Mouse (Mus musculus) gonadal fat pad, adult 2 months (tissue): ENCODE data around the gene Gm6096. TPM values are rescaled to one million over a fixed set of nuclear protein-coding genes. Genes with fewer than 3 reads are reported as not detected.

Experiments used
- DNase-seq: peaks from one replicate; pipeline ENCODE4 v3.0.0-alpha.2; 2012; ENCODE audit warnings: low read depth
- polyA plus RNA-seq: library from polyadenylated mRNA; depleted of rRNA; stranded (reverse); fragments of >200 nt; gene quantifications from 2 replicates; pipeline ENCODE4 v1.2.3, GENCODE M21; 2012

The Gm6096 gene
- polyA plus RNA-seq, 1 experiment = not detected

- DNase-seq = peak; percentile 14
Observed at GRCm38 (mm10) chr7:34234610-34235561, 16.0 kb upstream of the Gm6096 start.

DNA sequence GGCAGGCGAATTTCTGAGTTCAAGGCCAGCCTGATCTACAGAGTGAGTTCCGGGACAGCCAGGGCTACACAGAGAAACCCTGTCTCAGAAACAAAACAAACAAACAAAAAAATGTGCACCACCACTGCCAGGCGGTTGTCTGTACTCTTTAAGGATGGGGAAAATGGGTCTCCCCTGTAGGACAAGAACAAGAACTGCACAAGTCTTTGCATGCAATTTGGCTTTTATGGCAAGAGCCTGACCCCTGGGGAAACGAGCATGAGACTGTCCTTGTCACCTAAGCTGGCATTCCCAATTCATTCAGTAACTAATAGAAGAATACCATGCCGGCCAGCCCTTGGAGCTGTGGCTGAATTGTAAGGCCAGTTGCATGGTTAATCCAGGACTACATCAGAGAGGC, 15.2 kb upstream of the Gm6096 start:
- DNase-seq = no peak

DNA sequence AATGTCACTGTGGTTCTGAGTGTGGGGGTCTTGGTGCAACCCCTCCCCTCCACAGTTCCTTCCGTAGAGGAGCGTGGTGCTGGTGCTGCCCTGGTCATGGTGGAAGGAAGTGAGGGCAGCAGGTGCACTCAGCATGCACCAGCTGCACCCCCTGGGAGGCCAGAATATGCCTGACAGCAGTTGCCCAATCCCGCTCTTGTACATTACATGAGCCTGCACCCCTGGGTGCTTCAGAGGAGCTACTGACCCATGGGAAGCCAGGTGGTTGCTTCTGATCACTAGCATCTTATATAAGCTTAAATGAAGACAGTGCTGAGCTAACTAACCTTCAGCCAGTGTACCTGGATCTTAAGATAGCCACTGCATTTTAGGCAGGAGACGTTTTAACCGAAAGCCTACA, 12.8 kb upstream of the Gm6096 start:
- no peak for DNase-seq

- no peak for DNase-seq
Observed at GRCm38 (mm10) chr7:34242176-34242575, 8.7 kb upstream of the Gm6096 start.

- DNase-seq = no peak
Observed at GRCm38 (mm10) chr7:34246870-34247499, 3.9 kb upstream of the Gm6096 start.

GRCm38 (mm10) chr7:34252030-34252429, 1.2 kb downstream of the Gm6096 start:
- no peak for DNase-seq

DNA sequence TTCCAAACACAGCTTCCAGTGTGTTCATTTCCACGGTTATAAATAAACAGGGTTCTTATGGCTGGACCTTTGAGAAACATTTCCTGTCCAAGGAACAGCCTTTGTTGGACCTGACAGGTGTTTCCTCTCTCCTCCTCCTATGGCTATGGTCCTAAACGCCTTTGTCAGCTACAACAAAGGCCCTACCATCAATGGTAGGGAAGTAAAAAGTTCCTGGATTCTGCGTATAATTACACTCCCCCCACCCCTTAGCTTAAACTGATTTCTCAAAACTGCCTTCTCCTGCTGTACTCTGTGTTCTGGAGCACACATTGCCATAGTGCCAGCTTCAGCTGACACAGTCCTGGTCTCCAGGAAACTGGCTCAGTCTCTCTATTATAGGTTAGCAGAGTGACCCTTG, 4.3 kb downstream of the Gm6096 start:
- DNase-seq = no peak

DNA sequence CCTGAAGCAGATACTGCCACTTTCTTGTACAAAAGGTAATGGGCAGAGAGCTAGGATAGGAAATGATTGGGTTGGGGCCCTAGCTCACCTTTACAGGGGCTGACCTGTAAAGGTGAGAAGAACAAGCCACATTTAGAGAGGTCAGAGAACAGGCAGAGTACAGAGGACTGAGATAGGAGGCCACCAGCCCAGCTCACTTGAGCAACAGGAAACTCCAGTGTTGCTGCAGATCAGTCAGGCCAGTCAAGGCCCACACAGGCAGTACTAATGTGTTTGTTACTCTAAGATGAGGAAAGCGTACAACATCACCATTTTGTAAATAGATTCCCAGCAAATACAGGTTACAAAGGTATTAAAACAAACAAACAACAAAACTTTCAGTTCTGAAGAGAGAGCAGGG, 5.1 kb downstream of the Gm6096 start:
- no peak for DNase-seq

DNA sequence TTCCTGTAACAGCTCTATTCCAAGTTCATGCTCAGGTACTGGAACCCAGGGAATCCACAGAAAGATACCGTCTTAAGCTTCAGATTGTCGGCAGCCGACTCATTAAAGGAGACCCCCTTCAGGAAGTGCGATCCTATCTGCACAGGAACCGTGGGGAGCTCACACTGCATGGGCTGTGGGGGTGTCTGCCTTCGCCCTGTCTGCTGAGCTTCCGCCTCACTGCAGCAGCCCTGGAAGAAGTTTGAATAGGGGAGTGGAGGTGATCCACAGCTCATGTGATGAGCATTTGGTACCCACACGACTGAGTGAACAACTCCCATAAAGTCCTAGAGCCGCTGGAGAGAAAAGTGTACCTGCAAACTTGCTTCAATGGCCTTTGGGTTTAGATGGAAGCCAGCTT, 6.4 kb downstream of the Gm6096 start:
- no peak for DNase-seq

- no peak for DNase-seq
Observed at GRCm38 (mm10) chr7:34258407-34258806, 7.6 kb downstream of the Gm6096 start.

DNA sequence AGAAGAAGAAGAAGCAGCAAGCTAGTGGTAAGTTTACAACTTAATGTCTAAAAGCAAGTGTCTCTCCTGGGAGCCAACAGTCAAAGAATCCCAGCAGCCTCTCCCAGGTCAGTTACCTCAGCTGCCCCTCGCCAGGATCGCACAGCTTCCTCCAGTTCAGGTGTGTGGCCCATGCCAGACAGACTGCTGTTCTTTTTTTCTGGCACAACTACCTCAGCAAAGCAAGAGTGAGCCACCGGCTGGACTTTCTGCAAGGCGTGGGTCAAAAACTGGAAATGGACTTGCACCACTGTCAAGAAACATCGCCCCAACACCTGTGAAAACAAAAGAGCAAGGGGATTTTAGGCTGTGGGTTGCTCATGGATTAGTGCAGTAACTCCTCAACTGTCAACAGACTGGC, 12.6 kb downstream of the Gm6096 start:
- no peak for DNase-seq

- DNase-seq = no peak
Observed at GRCm38 (mm10) chr7:34265876-34266346, 15.1 kb downstream of the Gm6096 start.

- no peak for DNase-seq
Observed at GRCm38 (mm10) chr7:34266421-34266820, 15.6 kb downstream of the Gm6096 start.

GRCm38 (mm10) chr7:34268463-34268862, 17.6 kb downstream of the Gm6096 start:
- DNase-seq = no peak

- DNase-seq = no peak
Observed at GRCm38 (mm10) chr7:34272465-34272864, 21.6 kb downstream of the Gm6096 start.

DNA sequence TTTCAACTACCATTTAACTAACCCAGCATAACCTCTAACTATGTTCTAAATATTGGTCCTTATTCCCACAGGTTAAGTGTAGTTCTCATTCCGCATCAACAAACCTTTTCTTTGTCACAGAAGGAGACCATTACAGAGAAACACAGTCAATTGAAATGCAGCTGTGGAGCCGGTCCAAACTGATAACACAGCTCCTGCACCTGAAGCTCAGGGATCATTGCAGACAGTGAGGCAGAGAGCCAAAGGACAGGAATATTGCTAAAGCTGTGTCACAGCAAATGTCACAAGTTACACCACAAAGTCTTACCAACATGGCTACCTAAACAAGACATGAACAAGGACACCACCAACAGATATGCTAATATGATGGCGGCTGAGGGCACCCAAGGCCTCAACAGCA, 25.2 kb downstream of the Gm6096 start:
- no peak for DNase-seq

DNA sequence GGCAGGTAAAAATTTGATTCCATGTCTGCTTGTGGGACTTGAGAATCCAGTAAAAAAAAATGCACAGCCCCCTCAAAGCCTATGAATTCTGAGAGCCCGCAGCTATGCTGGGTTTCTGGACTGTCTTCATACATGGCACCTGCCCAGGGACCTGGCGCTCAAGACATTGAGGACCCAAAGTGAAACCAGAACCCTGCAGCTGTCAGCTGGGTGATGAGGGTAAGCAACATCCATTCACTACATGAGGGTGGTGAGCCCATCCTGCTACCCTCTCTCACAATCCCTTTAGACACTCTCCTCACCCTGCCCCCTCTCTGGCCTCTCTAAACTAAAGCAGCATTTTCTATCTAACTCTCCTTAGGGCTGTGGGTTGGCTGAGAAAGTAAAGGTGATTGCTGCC, 26.8 kb downstream of the Gm6096 start:
- no peak for DNase-seq

GRCm38 (mm10) chr7:34290450-34291151, 39.8 kb downstream of the Gm6096 start:
- DNase-seq = peak; percentile 47

DNA sequence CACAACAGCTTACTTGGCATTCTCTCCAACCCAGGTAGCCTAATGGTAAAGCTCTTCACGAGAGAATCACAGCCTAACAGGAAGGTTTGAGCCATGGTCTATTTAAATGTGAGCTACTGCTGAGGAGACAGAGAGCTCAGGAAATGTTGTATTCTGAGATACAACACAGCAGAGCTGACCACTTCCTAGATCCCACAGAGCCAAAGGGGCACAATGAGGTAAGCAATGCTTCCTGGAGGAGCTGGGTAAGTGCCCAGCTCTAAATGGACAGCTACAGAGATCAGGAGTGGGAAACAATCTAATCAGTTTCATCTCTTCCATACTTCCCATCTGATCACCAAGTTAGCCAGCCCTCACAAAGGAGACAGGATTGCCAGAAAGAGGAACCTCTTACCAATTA, 40.4 kb downstream of the Gm6096 start:
- no peak for DNase-seq

GRCm38 (mm10) chr7:34292633-34293032, 41.8 kb downstream of the Gm6096 start:
- no peak for DNase-seq

GRCm38 (mm10) chr7:34296124-34296523, 45.3 kb downstream of the Gm6096 start:
- no peak for DNase-seq

- no peak for DNase-seq
Observed at GRCm38 (mm10) chr7:34298818-34299217, 48.0 kb downstream of the Gm6096 start.
